Mouse (Mus musculus): ENCODE results near the gene Gabarapl1. TPM values are rescaled to one million over a fixed set of nuclear protein-coding genes. Genes with fewer than 3 reads are reported as not detected.
"Not testable (repeated sequence)": the region's sequence is repeated elsewhere in the genome, so short reads cannot be mapped to it uniquely, and the experiment has no call there.

The Gabarapl1 gene
- 78.8 and 82.3 TPM in 2 replicates for polyA plus RNA-seq (2015; fragmentation: Nextera tagmentation; extraction: Ambion mirVana)

GRCm38 (mm10) chr6:129532942-129533860, at the start of gene Gabarapl1:
Gene Gabarapl1, plus strand, starts transcription at chr6:129533160.
- peak within 1 kb of the TSS; percentile 77 for H3K9ac ChIP-seq (replicated peaks; ENCODE audit: low read depth)
- H3K4me2 ChIP-seq (replicated peaks; ENCODE audit: low read depth, low read length), result peak within 1 kb of the TSS; percentile 79
- H3K4me1 ChIP-seq (ENCODE audit: insufficient read depth, low read depth, low read length), result peaks cover 14% of the 10 kb centered on the region; the same call in 1 of the 2 replicates
- H3K27ac ChIP-seq (ENCODE audit: low read length), result peak within 1 kb of the TSS; percentile 70
- H3K27me3 ChIP-seq (replicated peaks; ENCODE audit: insufficient read depth, low read length), result no peaks in the 10 kb centered on the region
- H3K9me3 ChIP-seq (ENCODE audit: low read length), result no peaks in the 10 kb centered on the region
- H3K36me3 ChIP-seq (ENCODE audit: insufficient read depth, low read length), result peaks cover under 1% of the 10 kb centered on the region; the same call in 1 of the 2 replicates
- H3K4me3 ChIP-seq (ENCODE audit: low read depth, low read length), result peak within 1 kb of the TSS; percentile 86
- TF ChIP-seq EP300 (IDR thresholded peaks at IDR 0.05) (no peak), CTCF (IDR thresholded peaks at IDR 0.05) (no peak)
- ATAC-seq (peak; percentile 84), DNase-seq (ENCODE audit: low spot score) (peak; percentile 82)
- WGBS, result 1% methylated on average over 52 of the region's 55 CpGs

DNA sequence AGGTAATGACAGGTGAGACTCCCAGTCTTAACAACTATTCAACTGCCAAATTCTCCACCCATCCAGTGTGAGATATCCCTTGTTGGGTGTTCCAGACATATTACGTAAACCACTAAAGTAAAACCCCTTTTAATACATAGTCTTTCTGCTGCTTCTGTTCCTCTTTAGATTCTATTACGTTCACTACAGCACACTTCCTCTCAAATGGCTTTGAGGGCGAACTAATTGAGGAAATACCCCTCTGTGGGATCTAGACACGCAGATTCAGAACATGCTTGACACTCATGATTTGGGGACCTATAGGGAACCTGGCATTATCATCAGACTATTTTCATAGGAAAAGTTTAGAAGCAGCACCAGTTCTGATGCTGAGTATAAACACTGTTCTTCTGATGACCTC, 38.0 kb upstream of the Gabarapl1 start:
- TF ChIP-seq EP300 (IDR thresholded peaks at IDR 0.05) (no peak), CTCF (IDR thresholded peaks at IDR 0.05) (no peak)
- no peaks in the 10 kb centered on the region for H3K4me1 ChIP-seq (ENCODE audit: insufficient read depth, low read depth, low read length)
- no peak overlapping the region for H3K4me2 ChIP-seq (replicated peaks; ENCODE audit: low read depth, low read length)
- H3K9ac ChIP-seq (replicated peaks; ENCODE audit: low read depth), result no peak overlapping the region
- peak; percentile 19 for DNase-seq (ENCODE audit: low spot score)
- no peak overlapping the region for H3K4me3 ChIP-seq (ENCODE audit: low read depth, low read length)
- no peak for ATAC-seq
- H3K27ac ChIP-seq (ENCODE audit: low read length), result no peak overlapping the region
- no peaks in the 10 kb centered on the region for H3K27me3 ChIP-seq (replicated peaks; ENCODE audit: insufficient read depth, low read length)
- H3K36me3 ChIP-seq (ENCODE audit: insufficient read depth, low read length), result no peaks in the 10 kb centered on the region
- 70% methylated on average over 4 of the region's 4 CpGs for WGBS
- H3K9me3 ChIP-seq (ENCODE audit: low read length), result no peaks in the 10 kb centered on the region

DNA sequence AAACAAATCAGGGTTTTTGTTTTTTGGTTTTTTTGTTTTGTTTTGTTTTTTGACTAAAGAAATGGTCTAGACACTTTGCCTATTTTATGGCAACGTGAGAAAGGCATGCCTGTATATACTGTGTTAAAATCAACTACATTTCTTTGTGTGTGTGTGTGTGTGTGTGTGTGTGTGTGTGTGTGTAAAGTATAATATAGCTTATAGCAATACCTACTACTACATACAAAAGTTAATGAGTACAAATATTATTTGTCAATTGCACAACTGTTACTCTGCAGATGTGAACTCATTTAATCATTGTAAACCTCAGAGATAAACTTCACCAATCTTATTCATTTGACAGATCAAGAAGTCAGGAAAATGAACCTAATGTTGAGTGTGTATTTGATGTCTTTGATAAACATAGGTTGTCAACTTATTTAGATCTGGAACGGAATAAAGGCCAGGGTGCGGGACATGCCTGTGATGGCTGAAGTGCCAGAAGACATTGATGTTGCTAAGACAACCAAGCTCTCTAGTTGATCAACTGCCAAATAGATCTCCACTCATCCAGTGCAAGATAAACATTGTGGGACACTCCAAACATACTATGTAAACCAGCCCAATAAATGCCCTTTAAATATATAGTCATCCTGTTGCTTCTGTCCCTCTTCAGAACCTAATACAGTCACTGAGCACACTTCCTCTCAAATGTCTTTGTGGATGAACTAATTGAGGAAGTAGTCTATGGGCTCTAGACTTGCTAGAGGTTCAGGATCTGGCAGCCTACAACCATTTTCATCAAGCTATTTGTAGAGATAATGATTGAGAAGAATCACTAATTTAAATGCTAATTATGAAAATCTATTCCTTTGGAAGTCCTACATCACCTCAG, 35.4 kb upstream of the Gabarapl1 start:
- Histone ChIP-seq H3K9me3 (ENCODE audit: low read length) (no peaks in the 10 kb centered on the region), H3K36me3 (ENCODE audit: insufficient read depth, low read length) (no peaks in the 10 kb centered on the region), H3K9ac (replicated peaks; ENCODE audit: low read depth) (no peak overlapping the region), H3K4me3 (ENCODE audit: low read depth, low read length) (no peak overlapping the region), H3K4me2 (replicated peaks; ENCODE audit: low read depth, low read length) (no peak overlapping the region), H3K4me1 (ENCODE audit: insufficient read depth, low read depth, low read length) (no peaks in the 10 kb centered on the region), H3K27ac (ENCODE audit: low read length) (no peak overlapping the region), H3K27me3 (replicated peaks; ENCODE audit: insufficient read depth, low read length) (no peaks in the 10 kb centered on the region)
- ATAC-seq (no peak), DNase-seq (ENCODE audit: low spot score) (peak; percentile 37)
- TF ChIP-seq CTCF (IDR thresholded peaks at IDR 0.05) (no peak), EP300 (IDR thresholded peaks at IDR 0.05) (no peak)
- 66% methylated on average over 3 of the region's 3 CpGs for WGBS

GRCm38 (mm10) chr6:129499516-129499915, 33.4 kb upstream of the Gabarapl1 start:
- DNase-seq (ENCODE audit: low spot score); H3K9me3 ChIP-seq (ENCODE audit: low read length); H3K27me3 ChIP-seq (replicated peaks; ENCODE audit: insufficient read depth, low read length); H3K4me2 ChIP-seq (replicated peaks; ENCODE audit: low read depth, low read length); H3K9ac ChIP-seq (replicated peaks; ENCODE audit: low read depth); H3K36me3 ChIP-seq (ENCODE audit: insufficient read depth, low read length); H3K4me1 ChIP-seq (ENCODE audit: insufficient read depth, low read depth, low read length); H3K27ac ChIP-seq (ENCODE audit: low read length); H3K4me3 ChIP-seq (ENCODE audit: low read depth, low read length); ATAC-seq: not testable (repeated sequence)
- WGBS, result 85% methylated on average over 1 of the region's 1 CpGs

- TF ChIP-seq CTCF (IDR thresholded peaks at IDR 0.05) (no peak), EP300 (IDR thresholded peaks at IDR 0.05) (no peak)
- WGBS, result 80% methylated on average over 2 of the region's 2 CpGs
- no peak overlapping the region for H3K4me3 ChIP-seq (ENCODE audit: low read depth, low read length)
- H3K9me3 ChIP-seq (ENCODE audit: low read length), result no peaks in the 10 kb centered on the region
- no peaks in the 10 kb centered on the region for H3K36me3 ChIP-seq (ENCODE audit: insufficient read depth, low read length)
- H3K9ac ChIP-seq (replicated peaks; ENCODE audit: low read depth), result no peak overlapping the region
- H3K4me1 ChIP-seq (ENCODE audit: insufficient read depth, low read depth, low read length), result no peaks in the 10 kb centered on the region
- ATAC-seq (no peak), DNase-seq (ENCODE audit: low spot score) (no peak)
- no peak overlapping the region for H3K4me2 ChIP-seq (replicated peaks; ENCODE audit: low read depth, low read length)
- no peaks in the 10 kb centered on the region for H3K27me3 ChIP-seq (replicated peaks; ENCODE audit: insufficient read depth, low read length)
- H3K27ac ChIP-seq (ENCODE audit: low read length), result no peak overlapping the region
Observed at GRCm38 (mm10) chr6:129503471-129503870, 29.5 kb upstream of the Gabarapl1 start.

DNA sequence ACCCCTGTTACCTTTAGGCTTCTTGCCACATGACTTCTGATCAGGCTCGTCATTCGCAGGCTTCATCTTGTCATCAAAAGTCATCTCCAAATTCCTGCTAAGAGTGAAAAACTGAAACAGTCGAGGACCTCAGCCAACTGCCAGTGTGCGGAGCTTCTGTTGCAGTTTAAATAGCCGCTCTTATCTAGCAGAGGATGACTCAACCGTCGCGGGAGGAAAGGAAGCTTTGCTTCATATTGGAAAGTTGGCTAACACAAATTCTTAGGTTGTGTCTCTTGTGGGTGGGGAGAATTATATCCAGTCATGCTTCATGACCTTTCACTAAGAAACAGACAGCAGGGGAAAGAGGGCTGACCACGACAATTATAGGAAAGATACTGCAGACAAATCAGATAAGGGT, 25.9 kb upstream of the Gabarapl1 start, which contains the start of gene Olr1:
Olr1 (minus strand) TSS at position 142 of the 400 bp plus-strand sequence.
- Histone ChIP-seq H3K4me2 (replicated peaks; ENCODE audit: low read depth, low read length) (no peak within 1 kb of the TSS), H3K9ac (replicated peaks; ENCODE audit: low read depth) (no peak within 1 kb of the TSS), H3K27ac (ENCODE audit: low read length) (no peak within 1 kb of the TSS), H3K9me3 (ENCODE audit: low read length) (no peaks in the 10 kb centered on the region), H3K4me1 (ENCODE audit: insufficient read depth, low read depth, low read length) (no peaks in the 10 kb centered on the region), H3K4me3 (ENCODE audit: low read depth, low read length) (no peak within 1 kb of the TSS), H3K27me3 (replicated peaks; ENCODE audit: insufficient read depth, low read length) (no peaks in the 10 kb centered on the region), H3K36me3 (ENCODE audit: insufficient read depth, low read length) (no peaks in the 10 kb centered on the region)
- 56% methylated on average over 9 of the region's 9 CpGs for WGBS
- ATAC-seq, result no peak
- peak; percentile 41 for DNase-seq (ENCODE audit: low spot score)
- TF ChIP-seq EP300 (IDR thresholded peaks at IDR 0.05) (no peak), CTCF (IDR thresholded peaks at IDR 0.05) (no peak)

All from lung, postnatal 0 days (tissue).